ENCODE assay signal across 8 mouse cellular contexts in genomic region chr3:94502243-94502642, GRCm38 (mm10). TPM values are rescaled to one million over a fixed set of nuclear protein-coding genes. Genes with fewer than 3 reads are reported as not detected.
DNase-seq lines count a peak whose midpoint lies in the region; ATAC-seq and TF ChIP-seq lines count a peak whose summit lies in the region.

No protein-coding gene starts in this region.

- no peak overlapping the region for H3K27ac ChIP-seq in midbrain, embryonic 11.5 days (ENCODE audit: low read depth, low read length)
- H3K27ac ChIP-seq in midbrain, embryonic 10.5 days (replicated peaks): no peak overlapping the region
- no peak overlapping the region for H3K27ac ChIP-seq in lung, embryonic 14.5 days (ENCODE audit: low read depth)

- peak; percentile 72 for ATAC-seq in midbrain, embryonic 11.5 days (ENCODE audit: low FRiP score)
- ATAC-seq in erythroblast, adult 5-6 weeks (replicated peaks; ENCODE audit: low FRiP score, poor library complexity, severe bottlenecking): peak; percentile 74
- ATAC-seq in lung, embryonic 14.5 days (ENCODE audit: insufficient read depth): no peak
- no peak for ATAC-seq in inflammation-experienced regulatory T-cells, adult 6 months

- H3K4me3 ChIP-seq in midbrain, embryonic 11.5 days (ENCODE audit: low read depth, low read length): no peak overlapping the region
- H3K4me3 ChIP-seq in midbrain, embryonic 10.5 days: no peak overlapping the region
- no peak overlapping the region for H3K4me3 ChIP-seq in lung, embryonic 14.5 days (ENCODE audit: low read depth, low read length)

- no peak overlapping the region for H3K4me2 ChIP-seq in midbrain, embryonic 11.5 days
- no peak overlapping the region for H3K4me2 ChIP-seq in lung, embryonic 14.5 days

- H3K27me3 ChIP-seq in midbrain, embryonic 11.5 days (ENCODE audit: control insufficient read depth, insufficient read depth, low read length): no peaks in the 10 kb centered on the region
- no peaks in the 10 kb centered on the region for H3K27me3 ChIP-seq in midbrain, embryonic 10.5 days (ENCODE audit: low read depth, poor library complexity, severe bottlenecking)
- no peaks in the 10 kb centered on the region for H3K27me3 ChIP-seq in lung, embryonic 14.5 days (ENCODE audit: insufficient read depth, low read length)

- peak; percentile 74 for TF ChIP-seq CTCF in lung, embryonic 14.5 days (IDR thresholded peaks at IDR 0.05; ENCODE audit: low read depth)

- H3K9me3 ChIP-seq in midbrain, embryonic 11.5 days (ENCODE audit: control insufficient read depth, low read length): no peaks in the 10 kb centered on the region
- H3K9me3 ChIP-seq in midbrain, embryonic 10.5 days (replicated peaks): no peaks in the 10 kb centered on the region
- H3K9me3 ChIP-seq in lung, embryonic 14.5 days (ENCODE audit: low read depth, low read length): no peaks in the 10 kb centered on the region

- H3K9ac ChIP-seq in midbrain, embryonic 11.5 days (ENCODE audit: low read length): no peak overlapping the region
- no peak overlapping the region for H3K9ac ChIP-seq in lung, embryonic 14.5 days

- DNase-seq in cerebellum, adult 11-12 months: peak; percentile 28
- DNase-seq in cerebellum, adult 8-10 months: no peak
- peak; percentile 89 for DNase-seq in midbrain, embryonic 11.5 days (ENCODE audit: low spot score, missing footprints)
- DNase-seq in midbrain, embryonic 10.5 days (ENCODE audit: low spot score): no peak
- DNase-seq in lung, embryonic 14.5 days: peak; percentile 59
- no peak for DNase-seq in left cerebral cortex, adult 9 months (ENCODE audit: low spot score in 2 of 2)

- H3K36me3 ChIP-seq in midbrain, embryonic 11.5 days (ENCODE audit: control insufficient read depth, insufficient read depth, low read length): peaks cover 5% of the 10 kb centered on the region; the same call in 1 of the 2 replicates
- peaks cover 59% of the 10 kb centered on the region for H3K36me3 ChIP-seq in midbrain, embryonic 10.5 days
- peaks cover 42% of the 10 kb centered on the region; the same call in 1 of the 2 replicates for H3K36me3 ChIP-seq in lung, embryonic 14.5 days (ENCODE audit: insufficient read depth)

- H3K4me1 ChIP-seq in midbrain, embryonic 11.5 days (ENCODE audit: control insufficient read depth, insufficient read depth, low read length): no peaks in the 10 kb centered on the region
- no peaks in the 10 kb centered on the region for H3K4me1 ChIP-seq in midbrain, embryonic 10.5 days
- H3K4me1 ChIP-seq in lung, embryonic 14.5 days (ENCODE audit: insufficient read depth): no peaks in the 10 kb centered on the region

- 75% methylated on average over 3 of the region's 3 CpGs for WGBS in midbrain, embryonic 11.5 days
- WGBS in midbrain, embryonic 10.5 days: 78% methylated on average over 3 of the region's 3 CpGs
- WGBS in lung, embryonic 14.5 days: 76% methylated on average over 3 of the region's 3 CpGs

RNA-seq across cellular contexts. Expression of gene Riiad1, which starts 22.1 kb away (rescaled TPM):
- 15.3 TPM in 2 replicates for polyA plus RNA-seq in midbrain, embryonic 11.5 days (2014; fragmentation: Nextera tagmentation; extraction: Ambion mirVana)
- polyA plus RNA-seq in midbrain, embryonic 10.5 days (2016; fragmentation: Nextera tagmentation; extraction: Ambion mirVana): 8.4 and 12.5 TPM in 2 replicates
- not detected in 2 replicates for total RNA-seq in erythroblast, adult 5-6 weeks (2015; ENCODE audit: low replicate concordance)
- total RNA-seq in erythroblast, adult 5-6 weeks (2017; ENCODE audit: low replicate concordance): not detected in 2 replicates
- 2.0 and 2.5 TPM in 2 replicates for polyA plus RNA-seq in lung, embryonic 14.5 days (2014; fragmentation: Nextera tagmentation; extraction: Ambion mirVana)
- not detected for polyA plus RNA-seq in inflammation-experienced regulatory T-cells, adult 6 months (2017; shearing (Covaris generic))

RNA-seq across cellular contexts. Expression of gene Celf3, which starts 24.1 kb away (rescaled TPM):
- 150 and 154 TPM in 2 replicates for polyA plus RNA-seq in midbrain, embryonic 11.5 days (2014; fragmentation: Nextera tagmentation; extraction: Ambion mirVana)
- polyA plus RNA-seq in midbrain, embryonic 10.5 days (2016; fragmentation: Nextera tagmentation; extraction: Ambion mirVana): 69.0 and 128 TPM in 2 replicates
- not detected in 2 replicates for total RNA-seq in erythroblast, adult 5-6 weeks (2015; ENCODE audit: low replicate concordance)
- not detected in 2 replicates for total RNA-seq in erythroblast, adult 5-6 weeks (2017; ENCODE audit: low replicate concordance)
- polyA plus RNA-seq in lung, embryonic 14.5 days (2014; fragmentation: Nextera tagmentation; extraction: Ambion mirVana): 0.99 and 2.0 TPM in 2 replicates
- polyA plus RNA-seq in inflammation-experienced regulatory T-cells, adult 6 months (2017; shearing (Covaris generic)): 1 to 10 TPM in 1 of 3 experiments, under 1 TPM in 2; 0.73 to 1.5 (median 0.87) TPM

RNA-seq across cellular contexts. Expression of gene Oaz3, which starts 58.5 kb away (rescaled TPM):
- 0.12 TPM in 1 of 2 replicates, not detected in the other for polyA plus RNA-seq in midbrain, embryonic 11.5 days (2014; fragmentation: Nextera tagmentation; extraction: Ambion mirVana)
- polyA plus RNA-seq in midbrain, embryonic 10.5 days (2016; fragmentation: Nextera tagmentation; extraction: Ambion mirVana): 0.58 and 0.65 TPM in 2 replicates
- not detected in 2 replicates for total RNA-seq in erythroblast, adult 5-6 weeks (2015; ENCODE audit: low replicate concordance)
- not detected in 2 replicates for total RNA-seq in erythroblast, adult 5-6 weeks (2017; ENCODE audit: low replicate concordance)
- 0.29 TPM in 1 of 2 replicates, not detected in the other for polyA plus RNA-seq in lung, embryonic 14.5 days (2014; fragmentation: Nextera tagmentation; extraction: Ambion mirVana)
- 1 to 10 TPM in 2 of 3 experiments, under 1 TPM in 1; 0.75 to 1.2 (median 1.0) TPM for polyA plus RNA-seq in inflammation-experienced regulatory T-cells, adult 6 months (2017; shearing (Covaris generic))

RNA-seq across cellular contexts. Expression of gene Mrpl9, which starts 59.1 kb away (rescaled TPM):
- 71.1 and 73.3 TPM in 2 replicates for polyA plus RNA-seq in midbrain, embryonic 11.5 days (2014; fragmentation: Nextera tagmentation; extraction: Ambion mirVana)
- 71.7 and 72.9 TPM in 2 replicates for polyA plus RNA-seq in midbrain, embryonic 10.5 days (2016; fragmentation: Nextera tagmentation; extraction: Ambion mirVana)
- total RNA-seq in erythroblast, adult 5-6 weeks (2015; ENCODE audit: low replicate concordance): 11.5 and 20.8 TPM in 2 replicates
- 10.5 and 13.0 TPM in 2 replicates for total RNA-seq in erythroblast, adult 5-6 weeks (2017; ENCODE audit: low replicate concordance)
- polyA plus RNA-seq in lung, embryonic 14.5 days (2014; fragmentation: Nextera tagmentation; extraction: Ambion mirVana): 64.6 and 66.0 TPM in 2 replicates
- 10 to 100 TPM; 45.9 to 67.0 (median 66.8) TPM for polyA plus RNA-seq in inflammation-experienced regulatory T-cells, adult 6 months (2017; shearing (Covaris generic))

Comparison
In these comparisons a context has a peak if more than half of its experiments do, and no peak if none do; other contexts are left out.
1. DNase-seq: peak in cerebellum, adult 11-12 months (single experiment), midbrain, embryonic 11.5 days (single experiment) and lung, embryonic 14.5 days (single experiment); none in cerebellum, adult 8-10 months (single experiment), midbrain, embryonic 10.5 days (single experiment) and left cerebral cortex, adult 9 months (0 of 2).
2. ATAC-seq: peak in midbrain, embryonic 11.5 days (single experiment) and erythroblast, adult 5-6 weeks (single experiment); none in lung, embryonic 14.5 days (single experiment) and inflammation-experienced regulatory T-cells, adult 6 months (single experiment).
3. RNA of gene Celf3, which starts 24.1 kb away (polyA plus RNA-seq): 150 to 154 TPM in midbrain, embryonic 11.5 days and 69.0 to 128 TPM in midbrain, embryonic 10.5 days; 0.99 to 2.0 TPM in lung, embryonic 14.5 days and 0.73 to 1.5 TPM in inflammation-experienced regulatory T-cells, adult 6 months; every median in the first group is over 10 times any median in the second.